ENCODE assay signal across 27 mouse cellular contexts in genomic region chr3:122470326-122471016, GRCm38 (mm10).
DNase-seq lines count a peak whose midpoint lies in the region; ATAC-seq lines count a peak whose summit lies in the region.
"Had no signal": no experiment of that assay in that cellular context is flagged by ENCODE, and none has a peak within 500 bp of the region (broad histone marks: within the 10 kb centered on the region; RNA-seq: fewer than 3 reads in every experiment).

No protein-coding gene starts in this region.

- no peak overlapping the region for H3K4me3 ChIP-seq in hindbrain, embryonic 10.5 days
- no peak overlapping the region for H3K4me3 ChIP-seq in hindbrain, embryonic 12.5 days
- H3K4me3 ChIP-seq in neural tube, embryonic 13.5 days, result no peak overlapping the region
- no peak overlapping the region for H3K4me3 ChIP-seq in stomach, embryonic 15.5 days (replicated peaks)
- no peak overlapping the region for H3K4me3 ChIP-seq in midbrain, embryonic 10.5 days
- H3K4me3 ChIP-seq: embryonic facial prominence, embryonic 12.5 days; gastrocnemius, adult 2 months; liver, embryonic 15.5 days; midbrain, embryonic 12.5 days; neural tube, embryonic 15.5 days had no signal

- H3K4me1 ChIP-seq in hindbrain, embryonic 10.5 days (replicated peaks), result peaks cover 29% of the 10 kb centered on the region
- H3K4me1 ChIP-seq in hindbrain, embryonic 12.5 days, result peaks cover 13% of the 10 kb centered on the region
- H3K4me1 ChIP-seq in neural tube, embryonic 13.5 days (replicated peaks), result peaks cover 34% of the 10 kb centered on the region
- peaks cover 16% of the 10 kb centered on the region for H3K4me1 ChIP-seq in stomach, embryonic 15.5 days
- H3K4me1 ChIP-seq in midbrain, embryonic 10.5 days, result peaks cover 33% of the 10 kb centered on the region

- H3K4me2 ChIP-seq in hindbrain, embryonic 12.5 days (replicated peaks), result no peak overlapping the region
- no peak overlapping the region for H3K4me2 ChIP-seq in neural tube, embryonic 13.5 days
- no peak overlapping the region for H3K4me2 ChIP-seq in stomach, embryonic 15.5 days
- H3K4me2 ChIP-seq: embryonic facial prominence, embryonic 12.5 days; heart, embryonic 11.5 days; hindbrain, embryonic 14.5 days; liver, embryonic 15.5 days; lung, embryonic 14.5 days; midbrain, embryonic 12.5 days; neural tube, embryonic 15.5 days had no signal

- no peaks in the 10 kb centered on the region for H3K36me3 ChIP-seq in hindbrain, embryonic 10.5 days
- no peaks in the 10 kb centered on the region for H3K36me3 ChIP-seq in hindbrain, embryonic 12.5 days
- no peaks in the 10 kb centered on the region for H3K36me3 ChIP-seq in neural tube, embryonic 13.5 days
- H3K36me3 ChIP-seq in stomach, embryonic 15.5 days, result no peaks in the 10 kb centered on the region
- H3K36me3 ChIP-seq in midbrain, embryonic 10.5 days, result peaks cover 3% of the 10 kb centered on the region; the same call in 1 of the 2 replicates
- H3K36me3 ChIP-seq: embryonic facial prominence, embryonic 12.5 days; liver, embryonic 15.5 days; midbrain, embryonic 12.5 days; neural tube, embryonic 15.5 days had no signal

- no peak overlapping the region for H3K9ac ChIP-seq in hindbrain, embryonic 12.5 days
- no peak overlapping the region for H3K9ac ChIP-seq in neural tube, embryonic 13.5 days
- no peak overlapping the region for H3K9ac ChIP-seq in stomach, embryonic 15.5 days
- H3K9ac ChIP-seq: embryonic facial prominence, embryonic 12.5 days; hindbrain, embryonic 14.5 days; liver, embryonic 15.5 days; lung, embryonic 14.5 days; midbrain, embryonic 12.5 days; neural tube, embryonic 15.5 days had no signal

- H3K27me3 ChIP-seq in hindbrain, embryonic 10.5 days (ENCODE audit: insufficient read depth, poor library complexity, severe bottlenecking), result no peaks in the 10 kb centered on the region
- H3K27me3 ChIP-seq in hindbrain, embryonic 12.5 days, result no peaks in the 10 kb centered on the region
- no peaks in the 10 kb centered on the region for H3K27me3 ChIP-seq in neural tube, embryonic 13.5 days
- H3K27me3 ChIP-seq in stomach, embryonic 15.5 days (replicated peaks), result no peaks in the 10 kb centered on the region
- H3K27me3 ChIP-seq in midbrain, embryonic 10.5 days (ENCODE audit: low read depth, poor library complexity, severe bottlenecking), result no peaks in the 10 kb centered on the region
- H3K27me3 ChIP-seq: CH12.LX; liver, embryonic 15.5 days; midbrain, embryonic 12.5 days; neural tube, embryonic 15.5 days had no signal

- DNase-seq in hindbrain, embryonic 10.5 days (ENCODE audit: low spot score), result no peak
- DNase-seq in neural tube, embryonic 10.5 days (ENCODE audit: extremely low spot score, low spot score), result no peak
- no peak for DNase-seq in midbrain, embryonic 10.5 days (ENCODE audit: low spot score)
- no peak for DNase-seq in adrenal gland, adult 8-10 months
- DNase-seq in ovary, postnatal 14 days (ENCODE audit: low spot score), result no peak
- DNase-seq: embryo, embryonic 11 days; gastrocnemius, adult 2 months; gastrocnemius, postnatal 36 days; heart, adult 18-20 months; heart, postnatal 36 days; kidney, adult 9 months; layer of hippocampus, postnatal 36 days; lung, embryonic 14.5 days; right cerebral cortex, adult 18-20 months; thymus, postnatal 25 days had no signal

- 85% methylated on average over 14 of the region's 14 CpGs for WGBS in hindbrain, embryonic 10.5 days
- 85% methylated on average over 14 of the region's 14 CpGs for WGBS in hindbrain, embryonic 12.5 days
- WGBS in neural tube, embryonic 13.5 days, result 75% methylated on average over 14 of the region's 14 CpGs
- 63% methylated on average over 14 of the region's 14 CpGs for WGBS in stomach, embryonic 15.5 days
- 88% methylated on average over 14 of the region's 14 CpGs for WGBS in midbrain, embryonic 10.5 days

- H3K27ac ChIP-seq in hindbrain, embryonic 10.5 days, result 0 out of 2 replicates have a peak overlapping the region, but pooled peaks have one; percentile 3
- H3K27ac ChIP-seq in hindbrain, embryonic 12.5 days, result no peak overlapping the region
- peak overlapping the region; percentile 20; the same call in 1 of the 2 replicates for H3K27ac ChIP-seq in neural tube, embryonic 13.5 days (replicated peaks)
- peak overlapping the region; percentile 64; the same call in 1 of the 2 replicates for H3K27ac ChIP-seq in stomach, embryonic 15.5 days
- no peak overlapping the region for H3K27ac ChIP-seq in midbrain, embryonic 10.5 days (replicated peaks)
- H3K27ac ChIP-seq: embryonic facial prominence, embryonic 12.5 days; gastrocnemius, adult 2 months; hindbrain, embryonic 14.5 days; liver, embryonic 15.5 days; midbrain, embryonic 12.5 days; neural tube, embryonic 15.5 days had no signal

- ATAC-seq in hindbrain, embryonic 12.5 days (ENCODE audit: low FRiP score), result no peak
- no peak for ATAC-seq in neural tube, embryonic 13.5 days (ENCODE audit: low read depth)
- peak; percentile 61 for ATAC-seq in stomach, embryonic 15.5 days (ENCODE audit: insufficient read depth, low FRiP score, low read depth)
- ATAC-seq: activated CD4-positive, CD25-positive, alpha-beta regulatory T cell, adult 4 months; forebrain, embryonic 14.5 days had no signal

- no peaks in the 10 kb centered on the region for H3K9me3 ChIP-seq in hindbrain, embryonic 10.5 days
- no peaks in the 10 kb centered on the region for H3K9me3 ChIP-seq in hindbrain, embryonic 12.5 days (replicated peaks)
- H3K9me3 ChIP-seq in neural tube, embryonic 13.5 days, result no peaks in the 10 kb centered on the region
- H3K9me3 ChIP-seq in stomach, embryonic 15.5 days, result no peaks in the 10 kb centered on the region
- H3K9me3 ChIP-seq in midbrain, embryonic 10.5 days (replicated peaks), result no peaks in the 10 kb centered on the region
- H3K9me3 ChIP-seq: embryonic facial prominence, embryonic 12.5 days; liver, embryonic 15.5 days; midbrain, embryonic 12.5 days; neural tube, embryonic 15.5 days had no signal

Comparison
In these comparisons a context has a peak if more than half of its experiments do, and no peak if none do; other contexts are left out.
1. H3K27ac ChIP-seq: peak in hindbrain, embryonic 10.5 days (single experiment), neural tube, embryonic 13.5 days (single experiment) and stomach, embryonic 15.5 days (single experiment); none in hindbrain, embryonic 12.5 days (single experiment) and midbrain, embryonic 10.5 days (single experiment).